Mouse (Mus musculus): ENCODE measurements around the gene Ptges2. TPM values are rescaled to one million over a fixed set of nuclear protein-coding genes. Genes with fewer than 3 reads are reported as not detected.

Ptges2 gene
- total RNA-seq, 4 experiments from 2014 or later, result 33.8 to 40.1 (median 36.1) TPM

DNA sequence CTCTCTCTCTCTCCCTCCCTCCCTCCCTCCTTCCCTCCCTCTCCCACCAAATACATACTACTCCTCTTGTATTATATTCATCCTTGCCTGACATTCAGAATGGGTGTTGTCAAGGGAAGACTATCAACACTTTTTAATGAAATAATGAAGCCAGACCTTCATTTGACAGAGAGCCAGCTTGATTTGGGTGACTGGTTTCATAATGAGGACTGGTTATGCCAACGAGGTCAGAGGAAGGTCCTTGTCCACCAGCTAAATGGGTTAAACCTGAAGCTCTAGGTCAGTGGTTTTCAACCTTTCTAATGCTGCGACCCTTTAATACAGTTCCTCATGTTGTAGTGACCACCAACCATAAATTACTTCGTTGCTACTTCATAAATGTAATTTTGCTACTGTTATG lies 43.0 kb downstream of the Ptges2 start:
- no peak for DNase-seq (ENCODE audit: low spot score in 2 of 2)

- no peak for DNase-seq (ENCODE audit: low spot score in 2 of 2)
Observed at GRCm38 (mm10) chr2:32439177-32439576, 43.5 kb downstream of the Ptges2 start.

DNA sequence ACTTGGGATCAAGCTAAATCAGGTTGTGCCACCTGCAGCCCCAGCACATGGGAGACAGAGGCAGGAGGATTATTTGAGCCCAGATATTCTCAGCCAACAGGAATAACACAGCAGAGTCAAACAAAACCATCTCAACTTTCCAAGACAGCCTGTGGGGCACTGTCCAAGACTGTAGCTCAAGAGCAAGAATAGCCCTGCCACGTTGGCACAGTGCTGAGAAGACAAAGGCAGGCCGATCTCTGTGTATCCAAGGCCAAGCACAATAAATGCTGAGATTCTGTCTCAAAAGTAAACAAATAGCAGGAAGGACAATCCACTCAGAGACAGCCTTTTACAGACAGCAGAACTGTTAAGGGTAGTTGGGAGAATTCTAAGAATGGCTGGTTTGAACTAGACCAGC lies 44.5 kb downstream of the Ptges2 start:
- DNase-seq (ENCODE audit: low spot score in 2 of 2), result no peak

DNA sequence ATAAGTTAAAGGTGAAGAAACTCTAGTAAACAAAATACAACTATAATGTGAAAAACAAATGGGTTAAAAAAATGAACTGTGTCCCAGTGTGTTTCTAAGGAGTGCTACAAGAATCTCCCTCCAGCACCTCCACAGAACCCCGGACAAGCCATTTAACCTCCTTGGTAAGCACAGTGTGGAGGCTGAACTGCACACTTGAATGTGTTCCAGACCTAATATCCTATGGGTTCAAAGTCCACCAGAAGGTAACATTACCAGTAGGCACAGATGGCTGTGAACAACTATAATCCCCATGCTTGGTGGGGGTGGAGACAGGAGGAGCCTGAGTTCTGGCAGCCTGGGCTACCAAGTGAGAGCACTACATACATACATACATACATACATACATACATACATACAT lies 44.9 kb downstream of the Ptges2 start:
- DNase-seq (ENCODE audit: low spot score in 2 of 2), result no peak

DNA sequence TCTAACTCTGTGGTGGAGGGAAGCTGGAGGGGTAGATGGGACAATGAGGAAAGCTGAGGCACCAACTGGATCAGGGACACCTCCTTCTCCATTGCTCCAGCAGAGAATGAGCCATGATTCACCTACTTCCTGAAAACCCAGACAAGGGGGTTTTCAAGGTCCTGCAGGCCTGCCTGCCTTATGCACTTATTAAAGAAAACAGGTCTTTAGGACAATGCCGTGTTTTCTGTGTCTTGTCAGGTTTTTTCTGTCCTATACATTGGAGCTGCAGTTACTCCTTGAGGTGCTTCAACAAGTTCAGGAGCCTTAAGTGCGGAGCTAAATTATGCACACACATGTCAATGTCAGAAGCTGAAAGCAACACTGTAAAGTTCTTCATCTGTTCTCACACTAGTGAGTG lies 45.9 kb downstream of the Ptges2 start:
- no peak for DNase-seq (ENCODE audit: low spot score in 2 of 2)

- DNase-seq (ENCODE audit: low spot score in 2 of 2), result no peak
Observed at GRCm38 (mm10) chr2:32445535-32445934, 49.8 kb downstream of the Ptges2 start.

- DNase-seq (ENCODE audit: low spot score in 2 of 2), result no peak
Observed at GRCm38 (mm10) chr2:32447264-32447936, 51.7 kb downstream of the Ptges2 start.

GRCm38 (mm10) chr2:32448480-32448879 lies 52.8 kb downstream of the Ptges2 start:
- DNase-seq (ENCODE audit: low spot score in 2 of 2), result no peak

- no peak for DNase-seq (ENCODE audit: low spot score in 2 of 2)
Observed at GRCm38 (mm10) chr2:32449761-32450754, 54.4 kb downstream of the Ptges2 start, which contains the start of gene Naif1. TSS of gene Naif1 (plus strand) at chr2:32450457.

DNA sequence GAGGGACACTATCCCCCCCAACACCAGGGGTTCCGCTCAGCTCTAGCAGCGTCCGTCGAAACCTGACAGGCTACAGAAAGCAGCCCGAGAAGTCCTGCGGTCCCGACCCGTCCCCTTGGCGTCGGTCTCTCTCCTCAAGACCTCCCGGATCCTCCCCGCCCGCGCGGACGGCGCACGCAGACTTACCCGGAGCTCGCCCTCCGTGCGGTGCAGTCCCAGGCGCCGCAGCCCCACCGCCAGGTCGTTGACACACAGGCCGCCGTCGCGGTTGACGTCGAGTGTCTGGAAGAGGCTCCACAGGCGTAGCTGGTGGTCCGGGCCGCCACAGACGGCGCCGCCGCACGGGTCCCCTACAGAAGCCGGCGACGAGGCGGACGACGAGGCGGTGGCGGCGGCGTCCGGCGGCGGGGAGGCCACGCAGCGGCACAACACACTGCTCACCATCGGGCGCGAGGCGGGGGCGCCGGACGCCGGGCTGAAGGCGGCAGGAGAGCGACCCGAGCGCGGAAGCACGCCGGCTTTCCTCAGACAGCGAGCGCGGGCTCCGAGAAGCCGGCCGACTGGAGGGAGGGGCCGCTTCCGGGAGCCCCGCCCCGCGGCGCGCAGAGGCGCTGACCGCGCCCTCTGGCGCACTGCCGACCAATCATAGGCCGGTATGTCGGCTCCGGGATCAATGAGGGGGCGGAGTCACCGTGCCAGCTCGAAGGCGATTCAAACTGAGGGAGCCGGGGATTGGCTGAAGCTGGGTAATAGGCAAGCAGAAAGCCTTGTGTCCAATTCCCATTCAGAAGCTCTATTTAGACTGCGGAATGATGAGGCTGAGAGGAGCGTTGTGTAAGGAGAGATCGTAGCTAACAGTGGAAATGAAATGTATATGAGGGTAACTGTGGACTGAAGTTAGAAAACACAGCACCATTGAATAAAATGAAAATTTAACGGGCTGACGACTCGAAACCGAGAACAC lies 55.5 kb downstream of the Ptges2 start, which contains the start of gene Slc25a25:
TSS of gene Slc25a25 (minus strand) at position 565 of the 964 bp plus-strand sequence.
- DNase-seq (ENCODE audit: low spot score in 2 of 2), result peak; percentile 95 to 97

GRCm38 (mm10) chr2:32451870-32452372 lies 56.2 kb downstream of the Ptges2 start:
- DNase-seq (ENCODE audit: low spot score in 2 of 2), result peak; percentile 99

- peak in 1 of 2 experiments; percentile 41 for DNase-seq (ENCODE audit: low spot score in 2 of 2)
Observed at GRCm38 (mm10) chr2:32452441-32452971, 56.8 kb downstream of the Ptges2 start.

DNA sequence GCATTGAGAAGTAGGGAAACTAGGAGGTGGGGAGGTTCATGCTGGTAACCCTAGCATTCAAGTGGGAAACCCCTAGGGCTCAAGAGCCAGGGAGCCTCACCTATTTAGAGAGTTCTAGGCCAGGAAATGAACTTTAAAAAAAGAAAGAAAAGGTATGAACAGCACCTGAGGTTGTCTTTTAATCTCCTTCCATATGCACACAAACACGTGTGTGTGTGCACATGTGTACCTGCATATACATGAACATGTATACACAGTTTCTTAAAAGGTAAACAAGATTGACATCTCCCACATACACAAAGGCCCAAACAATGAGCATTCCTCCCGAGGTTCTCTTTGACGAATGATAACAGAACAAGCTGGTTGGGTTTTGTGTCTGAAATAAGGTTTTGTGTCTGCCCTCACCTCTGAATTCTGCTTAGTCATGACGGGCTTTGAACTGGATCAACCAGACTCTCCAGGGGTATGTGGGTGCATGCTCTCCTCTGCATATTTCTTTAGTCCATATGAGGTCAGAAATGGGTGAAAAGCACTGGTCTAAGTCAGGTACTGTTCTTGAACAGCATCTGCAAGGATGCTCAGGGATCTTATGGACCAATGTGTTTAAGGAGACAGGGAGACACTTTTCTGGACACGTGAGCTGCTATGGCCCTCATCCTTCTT lies 58.1 kb downstream of the Ptges2 start:
- no peak for DNase-seq (ENCODE audit: low spot score in 2 of 2)

GRCm38 (mm10) chr2:32454633-32455032 lies 58.9 kb downstream of the Ptges2 start:
- no peak for DNase-seq (ENCODE audit: low spot score in 2 of 2)

- DNase-seq (ENCODE audit: low spot score in 2 of 2), result no peak
Observed at GRCm38 (mm10) chr2:32455101-32455500, 59.4 kb downstream of the Ptges2 start.

Other genes starting within 250 kb of the Ptges2 start
- 10 to 100 TPM; 81.0 to 90.8 (median 85.9) TPM for gene Prrc2b, start 244.8 kb upstream of the Ptges2 start, total RNA-seq (2022)
- 10 to 100 TPM in 3 of 4 experiments, 1 to 10 TPM in 1; 10.0 to 12.5 (median 11.9) TPM for gene Pomt1, start 159.3 kb upstream of the Ptges2 start, total RNA-seq (2022)
- gene Uck1, start 135.7 kb upstream of the Ptges2 start, total RNA-seq (2022), result 10 to 100 TPM; 10.1 to 10.9 (median 10.7) TPM
- 10 to 100 TPM; 50.1 to 62.3 (median 53.8) TPM for gene Golga2, start 108.5 kb upstream of the Ptges2 start, total RNA-seq (2022)
- 100 to 1,000 TPM; 137 to 150 (median 140) TPM for gene Swi5, start 107.8 kb upstream of the Ptges2 start, total RNA-seq (2022)
- 10 to 100 TPM; 18.3 to 28.1 (median 25.8) TPM for gene Ciz1, start 43.6 kb upstream of the Ptges2 start, total RNA-seq (2022)
- 1 to 10 TPM; 2.6 to 5.9 (median 3.9) TPM for gene Dnm1, start 42.6 kb upstream of the Ptges2 start, total RNA-seq (2022)
- gene 1110008P14Rik, start 14.0 kb upstream of the Ptges2 start, total RNA-seq (2022), result 10 to 100 TPM; 40.1 to 46.1 (median 42.3) TPM
- gene Lcn2, start 7.6 kb upstream of the Ptges2 start, total RNA-seq (2022), result 1 to 10 TPM in 1 of 4 experiments, under 1 TPM in 1, not detected in 2; 0.65 to 1.9 TPM
- 1 to 10 TPM; 2.1 to 2.7 (median 2.3) TPM for gene Naif1, start 54.6 kb downstream of the Ptges2 start, total RNA-seq (2022)
- 100 to 1,000 TPM in 1 of 4 experiments, 10 to 100 TPM in 3; 48.5 to 113 (median 60.4) TPM for gene Slc25a25, start 55.5 kb downstream of the Ptges2 start, total RNA-seq (2022)
- gene Fam102a, start 139.4 kb downstream of the Ptges2 start, total RNA-seq (2022), result 1 to 10 TPM; 1.6 to 3.8 (median 2.9) TPM
- gene Dpm2, start 175.0 kb downstream of the Ptges2 start, total RNA-seq (2022), result 10 to 100 TPM in 3 of 4 experiments, 1 to 10 TPM in 1; 9.2 to 15.0 (median 10.6) TPM
- not detected for gene Pip5kl1, start 178.9 kb downstream of the Ptges2 start, total RNA-seq (2022)
- gene 9430097D07Rik, start 179.8 kb downstream of the Ptges2 start, total RNA-seq (2022), result not detected
- gene St6galnac4, start 191.2 kb downstream of the Ptges2 start, total RNA-seq (2022), result 10 to 100 TPM; 11.4 to 15.5 (median 13.8) TPM
- gene St6galnac6, start 203.8 kb downstream of the Ptges2 start, total RNA-seq (2022), result 10 to 100 TPM; 48.6 to 61.3 (median 54.9) TPM
- gene Ak1, start 225.9 kb downstream of the Ptges2 start, total RNA-seq (2022), result 1,000 to 10,000 TPM; 1,455 to 1,877 (median 1,746) TPM

Data from gastrocnemius, adult 8-10 months (tissue).